Mouse (Mus musculus) liver, adult 2 months (tissue): ENCODE data around the gene Gm49395. TPM values are rescaled to one million over a fixed set of nuclear protein-coding genes. Genes with fewer than 3 reads are reported as not detected.

Experiments
- DNase-seq: peaks from one replicate; pipeline ENCODE4 v3.0.0-alpha.2; 2011; ENCODE audit warnings: low read depth, low spot score; ENCODE audit errors: extremely low read depth
- H3K27ac ChIP-seq: fragments of 200-500 bp; replicated peaks from 2 replicates; pipeline ENCODE4 v1.5.1; 2012; ENCODE audit warnings: low read depth, mild to moderate bottlenecking, control low read depth, inconsistent platforms, low read length; ENCODE audit not compliant: insufficient read depth
- H3K27me3 ChIP-seq: fragments of 200-500 bp; 2 replicates; pipeline ENCODE4 v1.6.1; 2012; ENCODE audit warnings: mild to moderate bottlenecking, moderate library complexity, low read length, inconsistent platforms; ENCODE audit not compliant: control insufficient read depth, insufficient read depth
- H3K36me3 ChIP-seq: fragments of 200-500 bp; 2 replicates; pipeline ENCODE4 v1.6.1; 2012; ENCODE audit warnings: low read length, inconsistent platforms; ENCODE audit not compliant: control insufficient read depth, insufficient read depth
- H3K4me1 ChIP-seq: fragments of 200-500 bp; 2 replicates; pipeline ENCODE4 v1.6.1; 2011; ENCODE audit warnings: low read length; ENCODE audit not compliant: control insufficient read depth, insufficient read depth
- H3K4me3 ChIP-seq: fragments of 200-500 bp; 2 replicates; pipeline ENCODE4 v1.5.1; 2011; ENCODE audit warnings: low read depth, mild to moderate bottlenecking, control low read depth, low read length, moderate library complexity; ENCODE audit not compliant: insufficient read depth
- H3K79me2 ChIP-seq: fragments of 200-500 bp; 2 replicates; pipeline ENCODE4 v1.6.1; 2012; ENCODE audit warnings: inconsistent platforms, mild to moderate bottlenecking, low read length, moderate library complexity; ENCODE audit not compliant: control insufficient read depth, insufficient read depth
- H3K9ac ChIP-seq: fragments of 200-500 bp; 2 replicates; pipeline ENCODE4 v1.6.1; 2012; ENCODE audit warnings: low read depth, mild to moderate bottlenecking, control low read depth, inconsistent platforms, low read length
- CTCF ChIP-seq: fragments of 200-500 bp; IDR thresholded peaks from 2 replicates; pipeline ENCODE4 v1.5.1; 2011; ENCODE audit warnings: low read depth, low read length, control low read depth
- POLR2A ChIP-seq: fragments of 200-500 bp; IDR thresholded peaks from 2 replicates; pipeline ENCODE4 v1.6.1; 2011; ENCODE audit warnings: low read length, control low read depth; ENCODE audit not compliant: insufficient read depth; ENCODE audit errors: extremely low read depth
- WGBS: fragments of 180-500 bp; shearing (Covaris S2); methylation state at CpG from one replicate; pipeline ENCODE4 v1.1.7; 2018; 5-methylcytosine and 5-hydroxymethylcytosine counted together
- polyA plus RNA-seq: library from polyadenylated mRNA; depleted of rRNA; stranded (reverse); fragments of >200 nt; gene quantifications from 2 replicates; pipeline ENCODE4 v1.2.3, GENCODE M21; 2012; rRNA removed
- total RNA-seq: library from RNA; depleted of rRNA; stranded (reverse); fragments of >200 nt; gene quantifications from 2 replicates; pipeline ENCODE4 v1.2.3, GENCODE M21; 2014; rRNA removed

The Gm49395 gene
- total and polyA plus RNA-seq, 2 experiments: 1.6 TPM

GRCm38 (mm10) chr13:115002155-115002554 lies 99.6 kb downstream of the Gm49395 start:
- Histone ChIP-seq H3K79me2 (no peaks in the 10 kb centered on the region), H3K4me1 (no peaks in the 10 kb centered on the region; the same call in 1 of the 2 replicates), H3K27ac (no peak overlapping the region), H3K27me3 (no peaks in the 10 kb centered on the region), H3K4me3 (no peak overlapping the region), H3K9ac (no peak overlapping the region), H3K36me3 (peaks cover 20% of the 10 kb centered on the region)
- no peak for DNase-seq
- 92% methylated on average over 5 of the region's 5 CpGs for WGBS
- TF ChIP-seq POLR2A: no peak
- no peak for TF ChIP-seq CTCF

DNA sequence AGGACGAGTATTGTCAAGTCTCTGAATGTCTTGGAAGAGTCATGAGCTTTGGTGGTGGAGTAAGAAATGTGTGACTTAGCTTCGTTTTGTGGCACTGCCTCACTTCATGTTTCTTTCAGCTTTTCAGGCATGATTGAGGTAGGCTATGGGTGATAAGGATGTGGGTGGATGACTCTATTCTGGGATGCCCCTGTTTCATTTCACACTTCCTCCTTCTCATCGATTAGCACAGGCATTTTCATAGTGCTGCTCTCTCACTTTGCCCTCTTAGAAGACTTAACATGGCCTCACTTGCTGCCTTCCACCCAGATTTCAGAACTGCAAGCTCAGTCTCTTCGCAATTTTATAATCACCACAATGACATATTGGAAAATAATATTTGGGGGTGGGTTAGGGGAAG lies 102.1 kb downstream of the Gm49395 start:
- Histone ChIP-seq H3K4me3 (no peak overlapping the region), H3K79me2 (no peaks in the 10 kb centered on the region), H3K9ac (no peak overlapping the region), H3K27ac (no peak overlapping the region), H3K27me3 (no peaks in the 10 kb centered on the region), H3K4me1 (no peaks in the 10 kb centered on the region; the same call in 1 of the 2 replicates), H3K36me3 (peaks cover 28% of the 10 kb centered on the region)
- DNase-seq: no peak
- WGBS: 93% methylated on average over 4 of the region's 4 CpGs
- TF ChIP-seq POLR2A: no peak
- no peak for TF ChIP-seq CTCF

GRCm38 (mm10) chr13:114998100-114998499 lies 103.6 kb downstream of the Gm49395 start:
- 96% methylated on average over 10 of the region's 10 CpGs for WGBS
- Histone ChIP-seq H3K36me3 (peaks cover 40% of the 10 kb centered on the region), H3K4me3 (no peak overlapping the region), H3K27me3 (no peaks in the 10 kb centered on the region), H3K4me1 (no peaks in the 10 kb centered on the region), H3K9ac (no peak overlapping the region), H3K27ac (no peak overlapping the region), H3K79me2 (no peaks in the 10 kb centered on the region)
- no peak for DNase-seq
- TF ChIP-seq POLR2A: no peak
- no peak for TF ChIP-seq CTCF

GRCm38 (mm10) chr13:114992260-114993014 lies 109.3 kb downstream of the Gm49395 start:
- TF ChIP-seq CTCF (no peak), POLR2A (no peak)
- Histone ChIP-seq H3K27me3 (no peaks in the 10 kb centered on the region), H3K4me3 (no peak overlapping the region), H3K27ac (no peak overlapping the region), H3K36me3 (peaks cover 48% of the 10 kb centered on the region), H3K9ac (no peak overlapping the region), H3K4me1 (peaks cover 3% of the 10 kb centered on the region; the same call in 1 of the 2 replicates), H3K79me2 (no peaks in the 10 kb centered on the region)
- no peak for DNase-seq
- 87% methylated on average over 14 of the region's 14 CpGs for WGBS

DNA sequence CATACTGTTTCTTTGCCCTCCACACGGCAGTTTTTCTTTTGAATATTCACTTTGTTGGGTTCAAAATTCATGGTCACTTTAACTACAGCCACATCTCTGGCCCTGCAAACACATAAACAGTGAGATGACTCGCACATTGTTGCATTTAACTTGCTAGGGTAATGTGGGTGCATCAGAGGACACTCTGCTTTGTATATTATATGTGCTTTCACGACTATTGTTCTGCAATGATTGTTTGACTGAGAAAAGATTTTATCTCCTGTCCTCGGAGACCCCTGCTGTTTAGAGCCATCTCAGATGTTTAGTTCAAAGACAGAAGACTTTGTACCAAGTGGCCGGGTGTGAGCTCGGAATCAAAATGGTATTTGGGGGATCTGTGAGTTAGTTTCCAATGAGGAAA lies 114.1 kb downstream of the Gm49395 start:
- peaks cover 42% of the 10 kb centered on the region for H3K36me3 ChIP-seq
- no peaks in the 10 kb centered on the region for H3K79me2 ChIP-seq
- no peaks in the 10 kb centered on the region for H3K27me3 ChIP-seq
- H3K4me3 ChIP-seq: no peak overlapping the region
- DNase-seq: no peak
- TF ChIP-seq POLR2A (no peak), CTCF (no peak)
- peaks cover 3% of the 10 kb centered on the region; the same call in 1 of the 2 replicates for H3K4me1 ChIP-seq
- H3K9ac ChIP-seq: no peak overlapping the region
- 77% methylated on average over 6 of the region's 6 CpGs for WGBS
- H3K27ac ChIP-seq: no peak overlapping the region

DNA sequence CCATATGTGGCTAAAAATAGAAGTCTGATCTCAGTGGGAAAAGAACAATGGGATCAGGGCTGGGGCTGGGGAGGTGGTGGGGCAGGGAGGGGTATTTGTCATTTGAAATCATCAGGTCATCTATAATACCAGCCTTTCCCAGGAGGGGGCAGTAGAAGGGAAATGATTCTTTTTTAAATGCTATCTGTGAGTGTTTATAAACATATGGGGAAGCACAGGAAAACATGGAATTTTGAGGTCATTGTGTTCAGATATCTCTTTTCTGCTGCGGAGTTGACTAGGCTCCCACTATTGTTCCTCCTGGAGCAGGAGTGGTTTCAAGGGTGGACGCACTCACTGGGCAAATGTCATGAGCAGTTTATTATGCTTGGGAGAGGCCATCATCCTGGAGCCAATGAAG lies 114.6 kb downstream of the Gm49395 start:
- Histone ChIP-seq H3K36me3 (peaks cover 39% of the 10 kb centered on the region), H3K27me3 (no peaks in the 10 kb centered on the region), H3K4me1 (peaks cover 3% of the 10 kb centered on the region; the same call in 1 of the 2 replicates), H3K79me2 (no peaks in the 10 kb centered on the region), H3K27ac (no peak overlapping the region), H3K9ac (no peak overlapping the region), H3K4me3 (no peak overlapping the region)
- DNase-seq: peak; percentile 19
- WGBS: 75% methylated on average over 2 of the region's 2 CpGs
- peak; percentile 42 for TF ChIP-seq CTCF
- no peak for TF ChIP-seq POLR2A

Other genes with a start within 250 kb of the Gm49395 start
- gene Itga2, start 169.8 kb downstream of the Gm49395 start, total RNA-seq: 0.07 and 0.09 TPM in 2 replicates
- gene Itga2, start 169.8 kb downstream of the Gm49395 start, polyA plus RNA-seq: 0.01 TPM in 2 replicates
- gene Pelo, start 11.7 kb downstream of the Gm49395 start, total RNA-seq: 3.8 and 5.1 TPM in 2 replicates
- 20.3 and 28.5 TPM in 2 replicates for gene Pelo, start 11.7 kb downstream of the Gm49395 start, polyA plus RNA-seq
- 20.1 and 22.2 TPM in 2 replicates for gene Itga1, start within 50 bp of the Gm49395 start, total RNA-seq
- 2.9 and 3.2 TPM in 2 replicates for gene Itga1, start within 50 bp of the Gm49395 start, polyA plus RNA-seq